Mouse (Mus musculus) heart, postnatal 36 days (tissue): ENCODE measurements at regions not wholly inside any gene's neighbourhood (a gene's known extent, or its start where the extent isn't known, plus 50 kb on each side); places are given as distances from the start of the nearest gene placed in this dataset.

ENCODE experiments used
- DNase-seq, 2 experiments: peaks; one replicate each; pipeline ENCODE4 v3.0.0; 2021 to 2022
- intact Hi-C: fragments of 180-260 bp; cut with DNase I; formaldehyde crosslinking; loops from one replicate; pipeline ENCODE4 v1.15.1; 2025

DNA sequence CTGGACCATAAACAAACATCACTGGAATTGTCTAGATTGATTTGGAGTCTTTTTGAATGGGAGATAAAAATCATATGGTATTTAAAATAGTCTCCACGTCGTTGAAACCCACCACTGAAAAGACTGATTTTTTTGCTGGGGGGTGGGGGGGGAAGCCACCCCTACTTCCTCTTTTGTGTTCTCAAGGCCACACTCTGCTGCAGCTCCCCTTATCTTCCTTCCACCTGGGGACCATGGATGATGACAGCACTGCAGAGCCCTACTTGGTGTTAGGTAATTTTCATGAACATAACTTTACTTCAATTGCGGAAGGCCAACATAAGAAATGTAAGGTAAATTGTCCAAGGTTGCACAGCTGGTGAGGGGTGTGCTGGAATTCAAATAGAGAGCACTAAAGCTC lies 232.4 kb upstream of the Vrk2 start:
- no peak for DNase-seq
- intact Hi-C loops, result no loop called here

GRCm38 (mm10) chr11:26824080-26824727 lies 230.4 kb upstream of the Vrk2 start:
- no peak for DNase-seq
- intact Hi-C loops, result no loop called here

- no peak for DNase-seq
- intact Hi-C loops, result no loop called here
Observed at GRCm38 (mm10) chr11:26821091-26821490, 227.3 kb upstream of the Vrk2 start.

DNA sequence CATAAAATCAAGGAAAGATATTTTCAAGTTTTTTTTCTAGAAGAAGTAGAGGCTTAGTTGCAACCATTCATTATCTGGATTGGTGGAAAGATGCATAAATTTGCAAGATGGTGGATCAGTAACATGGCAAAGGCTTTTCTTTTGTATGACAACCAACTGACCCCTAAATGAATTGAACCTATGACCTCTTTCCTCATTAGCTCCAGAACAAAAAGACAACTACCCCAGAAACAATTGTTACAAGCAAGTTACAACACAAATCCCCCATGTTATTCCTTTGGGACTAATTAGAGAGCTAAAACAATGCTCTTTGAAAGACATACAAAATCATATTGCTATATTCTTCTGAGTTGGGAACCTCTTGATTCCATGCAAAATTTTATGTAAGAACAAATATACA lies 223.5 kb upstream of the Vrk2 start:
- no peak for DNase-seq
- intact Hi-C loops, result no loop called here

GRCm38 (mm10) chr11:26815104-26815503 lies 221.3 kb upstream of the Vrk2 start:
- no peak for DNase-seq
- intact Hi-C loops, result no loop called here

- intact Hi-C loops, result no loop called here
- no peak for DNase-seq
Observed at GRCm38 (mm10) chr11:26814601-26815000, 220.8 kb upstream of the Vrk2 start.

DNA sequence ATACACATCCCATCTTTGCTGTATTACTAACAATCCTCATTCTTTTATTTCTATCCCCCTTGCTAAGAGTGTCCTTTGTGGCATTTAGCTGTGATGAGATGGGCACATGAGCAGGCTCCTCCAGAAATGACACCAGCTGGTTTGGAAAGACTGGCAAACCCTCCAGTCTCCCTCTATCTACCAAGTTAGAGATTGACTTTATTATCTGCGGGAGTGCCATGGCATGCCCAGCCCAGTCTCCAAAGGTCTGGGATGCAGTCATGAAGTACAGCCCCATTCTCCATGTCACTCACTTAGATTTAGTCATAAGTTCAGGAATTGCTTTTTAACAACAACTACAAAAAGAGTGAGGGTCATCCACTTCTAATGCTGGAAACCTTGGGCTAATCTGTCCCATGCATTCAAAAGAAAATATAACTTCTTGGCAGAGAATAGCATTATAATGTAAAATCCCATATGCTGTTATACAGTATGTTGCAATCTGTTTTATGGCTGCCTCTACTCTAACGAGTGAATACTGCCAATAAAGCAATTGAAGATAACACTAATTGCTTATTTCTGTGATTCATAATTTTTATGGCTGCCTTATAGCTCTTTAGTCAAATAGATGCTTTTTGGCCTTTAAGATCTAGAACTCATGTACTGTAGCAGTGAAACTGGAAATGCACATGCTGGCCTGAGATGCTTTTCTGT lies 208.6 kb upstream of the Vrk2 start:
- intact Hi-C loops, result no loop called here

GRCm38 (mm10) chr11:26800296-26800695 lies 206.5 kb upstream of the Vrk2 start:
- no peak for DNase-seq
- intact Hi-C loops, result no loop called here

More for the DNA sequence above, 208.6 kb upstream of the Vrk2 start:
- DNase-seq, result no peak

DNA sequence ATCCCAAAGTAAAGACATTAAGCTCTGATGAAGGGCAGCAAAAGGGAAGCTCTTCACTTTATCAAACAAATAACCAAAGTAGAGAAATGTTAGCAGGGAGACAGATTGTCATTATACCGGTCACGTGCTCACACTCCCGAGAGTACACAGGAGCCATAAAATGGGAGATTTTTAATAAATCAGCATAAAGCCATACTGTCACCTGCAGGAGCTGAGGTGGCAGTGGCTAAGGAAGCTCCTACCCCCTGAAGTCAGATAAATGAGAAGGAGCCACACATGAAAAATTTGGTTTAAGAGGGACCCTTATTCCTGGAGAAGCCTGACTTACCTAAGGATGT lies 200.8 kb upstream of the Vrk2 start:
- no peak for DNase-seq
- intact Hi-C loops, result no loop called here

- intact Hi-C loops, result no loop called here
Observed at GRCm38 (mm10) chr11:26793928-26794628, 200.3 kb upstream of the Vrk2 start.

DNA sequence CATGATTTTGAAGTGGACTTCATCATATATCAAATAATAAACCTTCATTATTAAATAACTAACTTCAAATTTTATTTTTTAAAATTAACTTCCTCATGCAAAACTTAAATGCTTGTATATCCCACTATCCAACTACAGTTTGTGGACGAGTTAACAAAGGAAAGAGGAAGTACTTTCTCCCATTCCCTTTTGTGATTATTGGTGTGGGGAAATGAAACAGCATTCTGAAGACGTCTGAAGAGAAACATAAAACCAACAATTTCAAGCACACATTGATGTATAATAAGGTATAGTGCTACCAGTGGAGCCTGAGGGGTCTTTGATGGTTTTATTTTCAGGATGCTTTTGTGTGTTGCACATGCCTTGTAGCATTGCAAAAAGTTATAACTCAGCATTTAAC lies 195.5 kb upstream of the Vrk2 start:
- no peak for DNase-seq
- intact Hi-C loops, result no loop called here

More at GRCm38 (mm10) chr11:26793928-26794628, 200.3 kb upstream of the Vrk2 start:
- no peak for DNase-seq

- DNase-seq, result no peak
- intact Hi-C loops, result no loop called here
Observed at GRCm38 (mm10) chr11:26785164-26785563, 191.4 kb upstream of the Vrk2 start.

DNA sequence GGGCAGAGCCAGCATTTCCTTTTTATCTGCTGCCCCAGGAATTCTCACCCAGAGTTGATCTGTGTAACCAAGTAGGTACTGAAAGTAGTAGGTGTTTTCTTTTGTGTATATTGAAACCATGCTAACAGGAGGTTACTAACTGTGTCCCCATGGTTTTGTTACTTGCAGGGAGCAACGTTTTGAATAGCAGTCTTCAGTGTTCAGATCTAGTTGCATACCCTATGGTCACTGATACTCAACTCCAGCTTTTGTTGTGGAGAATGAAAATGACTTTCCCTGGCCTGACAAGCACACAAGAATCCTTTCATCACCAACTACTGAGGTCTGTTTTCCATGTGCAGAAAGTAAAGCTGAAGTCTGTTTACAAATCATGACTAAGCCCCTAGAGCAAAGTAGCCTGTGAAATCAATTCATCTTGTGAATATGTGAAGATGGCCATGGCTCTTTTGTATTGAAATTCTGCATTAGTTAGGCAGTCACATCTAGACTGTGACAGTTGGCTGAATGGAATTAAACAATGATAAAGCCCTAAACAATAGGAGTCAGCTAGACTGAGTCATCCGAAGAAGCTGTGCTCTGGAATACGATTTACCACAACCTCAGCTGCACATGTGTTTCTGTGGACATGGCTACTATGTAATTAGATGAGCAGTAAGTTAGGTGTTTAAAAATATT lies 179.5 kb upstream of the Vrk2 start:
- intact Hi-C loops, result no loop called here
- no peak for DNase-seq

DNA sequence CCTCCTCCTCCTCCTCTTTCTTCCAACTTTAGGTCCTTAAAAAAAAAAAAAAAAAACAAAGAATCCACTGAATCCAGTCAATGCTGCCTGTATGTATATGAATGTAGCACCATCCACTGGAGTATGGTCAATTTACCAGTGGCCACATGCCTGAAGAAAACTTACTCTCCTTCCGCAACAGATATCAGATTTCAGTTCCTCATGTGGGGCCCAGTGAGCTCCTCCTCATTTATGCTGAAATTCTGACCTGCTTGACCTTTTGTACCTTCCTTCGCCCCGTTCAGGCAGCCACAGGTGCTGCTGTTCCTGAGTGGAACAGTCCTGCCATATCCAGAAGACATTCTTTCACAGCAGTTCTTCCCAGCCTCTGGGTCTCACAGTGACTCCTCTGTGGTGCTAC lies 161.8 kb upstream of the Vrk2 start:
- peak in 1 of 2 experiments; percentile 2 for DNase-seq
- intact Hi-C loops, result no loop called here

DNA sequence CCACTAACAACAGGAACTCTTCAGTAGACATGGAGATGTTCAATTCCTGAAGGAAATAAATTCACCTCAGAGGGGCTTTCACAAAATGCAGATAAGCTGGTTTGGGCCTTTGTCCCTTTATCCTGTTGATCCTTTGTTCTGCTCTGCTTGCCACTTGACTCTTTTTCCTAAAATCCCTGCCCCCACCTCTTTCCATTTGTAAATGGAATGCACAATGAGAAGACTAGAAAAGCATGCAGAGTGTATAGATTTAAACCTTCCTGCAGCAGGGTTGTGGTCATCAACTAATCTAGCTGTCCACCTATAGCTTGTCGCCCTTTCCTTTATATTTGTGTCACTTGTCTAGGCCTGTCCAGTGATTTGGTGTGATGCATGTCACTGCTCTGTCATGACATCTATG lies 159.8 kb upstream of the Vrk2 start:
- intact Hi-C loops, result no loop called here
- no peak for DNase-seq

DNA sequence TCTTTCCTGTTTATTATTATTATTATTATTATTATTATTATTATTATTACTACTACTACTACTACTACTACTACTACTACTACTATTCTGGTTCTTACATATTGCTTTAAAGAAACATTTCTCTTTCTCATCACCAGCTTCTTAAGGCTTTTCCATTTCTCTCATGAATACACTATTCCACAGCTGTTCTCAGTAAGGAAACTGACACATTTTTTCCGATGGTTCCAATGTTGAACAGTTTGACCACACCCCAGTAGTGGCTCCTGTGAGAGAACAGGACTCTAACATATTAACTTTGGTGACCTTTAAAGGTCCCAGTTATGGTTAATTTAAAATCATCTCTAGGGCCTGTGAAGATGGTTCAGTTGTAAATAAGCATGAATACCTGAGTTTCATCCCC lies 148.4 kb upstream of the Vrk2 start:
- intact Hi-C loops, result no loop called here
- no peak for DNase-seq

DNA sequence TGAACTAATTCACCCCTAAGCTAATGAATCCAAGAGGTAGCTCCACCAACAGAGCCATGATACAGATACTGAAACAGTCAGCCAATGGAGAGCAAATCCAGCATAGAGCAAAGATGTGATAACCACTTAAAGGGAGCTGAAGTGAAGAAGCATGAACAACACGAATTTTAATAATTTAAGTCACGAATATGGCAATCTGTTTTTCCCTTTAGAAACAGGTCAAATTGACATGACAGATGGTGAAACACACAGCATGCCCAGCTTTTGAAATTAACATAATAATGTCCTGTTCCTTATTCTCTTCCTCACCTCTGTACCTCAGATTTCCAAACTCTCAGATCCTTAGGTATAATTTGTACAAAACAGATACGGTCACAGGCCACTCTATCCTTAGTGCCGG lies 145.9 kb upstream of the Vrk2 start:
- DNase-seq, result no peak
- intact Hi-C loops, result no loop called here

DNA sequence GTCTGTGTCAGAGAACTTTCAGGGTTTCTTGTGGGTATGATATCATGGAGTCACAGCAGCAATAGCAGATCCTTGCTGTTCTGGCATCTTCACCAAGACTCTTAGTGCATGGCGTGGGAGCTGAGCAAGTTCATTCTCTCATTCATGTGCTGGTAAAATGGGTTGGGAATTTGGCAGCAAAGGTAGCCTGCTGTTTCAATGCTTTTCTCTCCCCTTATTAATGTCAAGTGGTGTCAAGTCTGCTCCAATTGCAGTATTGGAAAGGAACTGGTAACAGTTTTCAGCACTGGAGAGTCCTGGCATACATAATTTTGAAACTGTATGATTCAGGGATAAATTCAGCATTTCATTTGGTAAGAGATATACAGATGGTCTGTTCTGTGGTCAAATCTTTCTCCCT lies 133.2 kb upstream of the Vrk2 start:
- no peak for DNase-seq
- intact Hi-C loops, result no loop called here

DNA sequence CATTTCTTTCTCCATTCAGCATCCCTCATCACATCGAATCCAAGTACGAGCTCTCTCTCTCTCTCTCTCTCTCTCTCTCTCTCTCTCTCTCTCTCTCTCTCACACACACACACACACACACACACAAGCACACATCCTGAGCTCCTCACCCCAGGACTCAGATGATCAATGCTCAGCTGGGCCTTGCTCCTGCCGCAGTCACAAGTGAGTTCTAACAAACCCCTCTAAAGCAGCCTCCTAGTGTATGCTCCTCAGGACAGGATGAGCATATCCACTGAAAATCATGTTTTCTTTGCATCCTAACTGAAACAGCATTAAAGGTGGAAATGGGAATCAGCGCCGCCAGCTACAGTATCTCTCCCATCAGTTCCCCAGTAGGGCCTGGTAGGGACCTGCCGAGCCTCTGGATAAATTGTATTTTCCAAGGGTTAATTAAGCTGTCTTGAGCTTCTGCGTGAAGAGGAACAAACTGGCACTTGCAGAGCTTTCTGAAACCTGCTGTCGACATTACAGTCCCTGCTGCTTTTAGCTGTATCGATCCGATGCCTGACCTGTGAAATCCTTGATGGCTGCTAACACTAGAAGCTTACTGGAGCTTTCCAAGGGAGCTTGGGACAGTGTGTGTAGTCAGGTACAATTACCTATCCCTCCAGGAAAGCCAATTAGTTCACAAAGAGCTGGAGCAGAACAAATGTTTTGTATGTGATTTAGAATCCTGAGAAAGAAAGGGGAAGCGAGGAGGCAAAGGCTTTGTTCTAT lies 131.3 kb upstream of the Vrk2 start:
- intact Hi-C loops, result no loop called here
- DNase-seq, result no peak

DNA sequence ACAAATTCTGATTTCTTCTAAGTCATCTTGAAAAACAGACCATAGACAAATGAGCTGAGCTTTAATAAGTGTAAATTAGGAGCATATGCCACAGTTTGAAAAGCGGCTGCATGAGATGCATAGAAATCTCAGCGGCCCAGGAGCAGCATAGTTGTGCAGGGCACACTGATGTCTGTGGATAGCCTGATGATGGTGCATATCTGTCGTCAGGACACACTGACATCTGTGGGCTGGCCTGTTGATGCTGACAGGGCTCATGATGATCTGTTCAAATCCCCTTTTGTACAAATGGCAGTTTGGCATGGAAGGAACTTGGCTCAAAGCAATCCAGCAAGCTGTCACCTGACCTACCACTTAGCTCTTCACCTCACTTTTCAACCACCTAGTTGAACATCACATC lies 128.5 kb upstream of the Vrk2 start:
- no peak for DNase-seq

DNA sequence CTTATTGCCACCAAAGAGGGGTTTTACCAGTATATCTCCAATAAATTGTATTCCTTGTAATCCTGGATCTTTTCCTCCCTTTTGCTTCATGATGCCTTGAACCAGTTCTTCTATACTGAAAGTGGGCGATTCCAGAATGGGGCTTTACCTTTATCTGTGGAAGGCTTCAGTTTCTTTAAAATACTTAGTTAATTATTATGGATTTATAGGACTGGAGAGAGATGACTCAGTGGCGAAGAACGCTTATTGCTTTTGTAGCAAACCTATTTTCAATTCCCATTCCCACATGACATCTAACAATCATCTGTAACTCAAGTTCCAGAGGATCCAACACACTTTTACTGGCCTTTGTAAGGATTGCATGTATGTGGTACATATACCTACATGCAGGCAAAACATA lies 127.4 kb upstream of the Vrk2 start:
- no peak for DNase-seq

More for the DNA sequence above, 128.5 kb upstream of the Vrk2 start:
- intact Hi-C loops, result no loop called here

More for the DNA sequence above, 127.4 kb upstream of the Vrk2 start:
- intact Hi-C loops, result no loop called here
